Mouse (Mus musculus) large intestine, adult 2 months (tissue): ENCODE data around the gene Prl6a1. TPM values are rescaled to one million over a fixed set of nuclear protein-coding genes. Genes with fewer than 3 reads are reported as not detected.

ENCODE experiments used
- DNase-seq: peaks from one replicate; pipeline ENCODE4 v3.0.0-alpha.2; 2012; ENCODE audit warnings: low read depth, low spot score
- WGBS: fragments of 180-500 bp; shearing (Covaris S2); methylation state at CpG from one replicate; pipeline ENCODE4 v1.1.7; 2018; 5-methylcytosine and 5-hydroxymethylcytosine counted together
- polyA plus RNA-seq: library from polyadenylated mRNA; depleted of rRNA; stranded (reverse); fragments of >200 nt; gene quantifications from 2 replicates; pipeline ENCODE4 v1.2.3, GENCODE M21; 2012; rRNA removed

The Prl6a1 gene
- polyA plus RNA-seq: not detected in 2 replicates

GRCm38 (mm10) chr13:27312334-27313225 is at the start of gene Prl6a1:
Gene Prl6a1 (plus strand): TSS chr13:27312627.
- WGBS: 32% methylated on average over 7 of the region's 7 CpGs
- peak; percentile 95 for DNase-seq

- no peak for DNase-seq
- WGBS: 89% methylated on average over 1 of the region's 1 CpGs
Measured at GRCm38 (mm10) chr13:27334989-27335388, 22.6 kb downstream of the Prl6a1 start.

- WGBS: 48% methylated on average over 3 of the region's 3 CpGs
- DNase-seq: no peak
Measured at GRCm38 (mm10) chr13:27342733-27343275, 30.4 kb downstream of the Prl6a1 start.

- DNase-seq: no peak
- 75% methylated on average over 2 of the region's 2 CpGs for WGBS
Measured at GRCm38 (mm10) chr13:27345373-27345772, 32.9 kb downstream of the Prl6a1 start, which contains the start of gene Prl8a2. Gene Prl8a2 (plus strand): TSS chr13:27345673.

Other genes with a start within 250 kb of the Prl6a1 start
- gene Prl3d1, start 218.4 kb upstream of the Prl6a1 start, polyA plus RNA-seq: not detected in 2 replicates
- not detected in 2 replicates for gene Prl3d2, start 190.9 kb upstream of the Prl6a1 start, polyA plus RNA-seq
- not detected in 2 replicates for gene Prl3d3, start 155.8 kb upstream of the Prl6a1 start, polyA plus RNA-seq
- gene Prl3c1, start 116.0 kb upstream of the Prl6a1 start, polyA plus RNA-seq: not detected in 2 replicates
- gene Prl3b1, start 70.8 kb upstream of the Prl6a1 start, polyA plus RNA-seq: not detected in 2 replicates
- gene Prl3a1, start 53.2 kb upstream of the Prl6a1 start, polyA plus RNA-seq: not detected in 2 replicates
- gene Prl8a2, start 33.0 kb downstream of the Prl6a1 start, polyA plus RNA-seq: not detected in 2 replicates
- gene Prl2b1, start 78.2 kb downstream of the Prl6a1 start, polyA plus RNA-seq: not detected in 2 replicates
- gene Prl8a6, start 126.1 kb downstream of the Prl6a1 start, polyA plus RNA-seq: not detected in 2 replicates
- not detected in 2 replicates for gene Prl8a8, start 200.6 kb downstream of the Prl6a1 start, polyA plus RNA-seq